Mouse (Mus musculus) embryonic facial prominence, embryonic 15.5 days (tissue): ENCODE results near the gene Ptpa. TPM values are rescaled to one million over a fixed set of nuclear protein-coding genes. Genes with fewer than 3 reads are reported as not detected.

Experiments
- ATAC-seq: fragments of 200-750 bp; cut with Nextera tagmentation; 2 replicates; pipeline ENCODE4 v1.8.0; 2017; ENCODE audit warnings: low read depth, moderate TSS enrichment; ENCODE audit not compliant: insufficient number of reproducible peaks, low FRiP score, low TSS enrichment
- H3K27ac ChIP-seq: fragments of 300-500 bp; sonication (generic); replicated peaks from 2 replicates; pipeline ENCODE4 v1.5.1; 2015; ENCODE audit warnings: mild to moderate bottlenecking, inconsistent platforms
- H3K27me3 ChIP-seq: fragments of 300-500 bp; sonication (generic); 2 replicates; pipeline ENCODE4 v1.6.1; 2015; ENCODE audit warnings: inconsistent platforms
- H3K36me3 ChIP-seq: fragments of 300-500 bp; sonication (generic); 2 replicates; pipeline ENCODE4 v1.6.1; 2015; ENCODE audit warnings: mild to moderate bottlenecking, inconsistent platforms
- H3K4me1 ChIP-seq: fragments of 300-500 bp; sonication (generic); 2 replicates; pipeline ENCODE4 v1.6.1; 2015; ENCODE audit warnings: inconsistent platforms
- H3K4me2 ChIP-seq: fragments of 300-500 bp; sonication (generic); replicated peaks from 2 replicates; pipeline ENCODE4 v1.6.1; 2015; ENCODE audit warnings: mild to moderate bottlenecking, inconsistent platforms
- H3K4me3 ChIP-seq: fragments of 300-500 bp; sonication (generic); replicated peaks from 2 replicates; pipeline ENCODE4 v1.5.1; 2015; ENCODE audit warnings: mild to moderate bottlenecking, inconsistent platforms
- H3K9ac ChIP-seq: fragments of 300-500 bp; sonication (generic); 2 replicates; pipeline ENCODE4 v1.6.1; 2015; ENCODE audit warnings: inconsistent platforms
- H3K9me3 ChIP-seq: fragments of 300-500 bp; sonication (generic); replicated peaks from 2 replicates; pipeline ENCODE4 v1.6.1; 2016; ENCODE audit warnings: inconsistent platforms
- WGBS: fragments of 180-500 bp; shearing (Covaris S2); methylation state at CpG from one replicate; pipeline ENCODE4 v1.1.7; 2015; 5-methylcytosine and 5-hydroxymethylcytosine counted together
- polyA plus RNA-seq: library from polyadenylated mRNA; unstranded; fragments of >200 nt; fragmentation: Nextera tagmentation; extraction: Ambion mirVana; gene quantifications from 2 replicates; pipeline ENCODE4 v1.2.1, GENCODE M21; 2015

Ptpa gene
- polyA plus RNA-seq, 1 experiment from 2014 or later, result 146 TPM

- H3K9ac ChIP-seq, result no peak overlapping the region
- H3K36me3 ChIP-seq, result peaks cover 84% of the 10 kb centered on the region
- no peak for ATAC-seq
- no peaks in the 10 kb centered on the region for H3K9me3 ChIP-seq
- no peak overlapping the region for H3K4me3 ChIP-seq
- 0 out of 2 replicates have a peak, but pooled peaks cover 4% of the 10 kb centered on the region for H3K4me1 ChIP-seq
- 77% methylated on average over 2 of the region's 2 CpGs for WGBS
- no peak overlapping the region for H3K27ac ChIP-seq
- H3K4me2 ChIP-seq, result no peak overlapping the region
- H3K27me3 ChIP-seq, result no peaks in the 10 kb centered on the region
Observed at GRCm38 (mm10) chr2:30402843-30403242, 13.0 kb upstream of the Ptpa start.

GRCm38 (mm10) chr2:30403870-30404269, 12.0 kb upstream of the Ptpa start:
- Histone ChIP-seq H3K27me3 (no peaks in the 10 kb centered on the region), H3K27ac (no peak overlapping the region), H3K9me3 (no peaks in the 10 kb centered on the region), H3K4me3 (no peak overlapping the region), H3K4me2 (no peak overlapping the region), H3K36me3 (peaks cover 86% of the 10 kb centered on the region), H3K9ac (no peak overlapping the region), H3K4me1 (0 out of 2 replicates have a peak, but pooled peaks cover 4% of the 10 kb centered on the region)
- ATAC-seq, result no peak
- 92% methylated on average over 1 of the region's 1 CpGs for WGBS

DNA sequence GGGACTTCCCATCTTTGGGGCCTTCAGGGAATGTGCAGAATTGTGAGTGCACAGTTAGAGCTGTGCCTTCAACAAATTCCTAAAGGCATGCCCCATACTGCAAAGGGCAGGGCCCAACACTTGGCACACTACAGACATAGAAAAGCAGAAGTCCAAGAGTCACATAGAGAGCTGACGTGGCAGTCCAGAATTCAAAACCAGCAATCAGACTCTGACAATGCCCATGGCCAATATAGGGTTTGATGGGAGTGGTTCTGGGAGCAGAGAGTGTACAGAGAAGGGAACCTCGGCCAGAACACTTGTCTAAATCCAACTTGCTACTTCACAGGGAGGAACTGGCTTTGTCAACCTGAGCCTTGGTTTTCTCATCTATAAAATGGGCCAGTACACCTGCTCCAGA, 8.6 kb upstream of the Ptpa start:
- Histone ChIP-seq H3K27ac (no peak overlapping the region), H3K4me1 (no peaks in the 10 kb centered on the region), H3K36me3 (peaks cover 63% of the 10 kb centered on the region), H3K4me2 (no peak overlapping the region), H3K27me3 (no peaks in the 10 kb centered on the region), H3K4me3 (no peak overlapping the region), H3K9me3 (no peaks in the 10 kb centered on the region), H3K9ac (no peak overlapping the region)
- no peak for ATAC-seq
- 79% methylated on average over 2 of the region's 2 CpGs for WGBS

- 91% methylated on average over 10 of the region's 10 CpGs for WGBS
Observed at GRCm38 (mm10) chr2:30407778-30408177, 8.1 kb upstream of the Ptpa start.

DNA sequence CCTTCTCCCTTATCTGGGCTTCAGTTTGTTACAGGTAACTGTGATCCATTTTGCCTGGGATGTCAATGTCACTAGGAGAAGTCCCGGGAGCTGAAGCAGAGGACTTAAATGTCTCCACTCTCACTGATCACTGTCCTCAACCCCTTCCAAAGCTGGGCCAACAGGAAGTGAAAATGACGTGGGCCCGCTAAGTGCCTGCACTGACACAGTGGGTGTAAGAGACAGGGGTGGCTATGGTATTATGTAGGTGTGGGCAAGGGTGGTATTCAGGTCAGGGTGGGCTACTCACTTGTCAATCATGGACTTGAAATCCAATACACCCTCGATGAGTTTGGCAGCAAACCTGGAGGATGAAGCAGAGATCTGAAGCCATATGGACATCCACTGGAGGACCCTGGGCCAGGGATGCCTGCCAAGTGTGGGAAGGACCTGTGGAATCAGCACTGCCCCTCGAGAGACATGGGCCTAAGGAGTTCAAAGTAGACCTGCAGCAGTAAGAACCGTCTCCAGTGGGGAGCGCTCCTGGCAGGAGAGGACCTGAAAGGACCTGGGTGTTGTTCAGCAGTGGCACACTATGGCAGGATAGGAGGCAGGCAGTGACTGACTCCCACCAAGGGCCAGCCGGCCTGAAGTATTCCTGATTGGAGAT, 7.3 kb upstream of the Ptpa start:
- Histone ChIP-seq H3K4me2 (no peak overlapping the region), H3K9ac (no peak overlapping the region), H3K9me3 (no peaks in the 10 kb centered on the region), H3K4me3 (no peak overlapping the region), H3K4me1 (peaks cover 2% of the 10 kb centered on the region), H3K27ac (no peak overlapping the region), H3K27me3 (no peaks in the 10 kb centered on the region), H3K36me3 (peaks cover 51% of the 10 kb centered on the region)
- ATAC-seq, result no peak
- 80% methylated on average over 8 of the region's 8 CpGs for WGBS

More at GRCm38 (mm10) chr2:30407778-30408177, 8.1 kb upstream of the Ptpa start:
- Histone ChIP-seq H3K27ac (no peak overlapping the region), H3K9ac (no peak overlapping the region), H3K4me2 (no peak overlapping the region), H3K4me1 (no peaks in the 10 kb centered on the region), H3K9me3 (no peaks in the 10 kb centered on the region), H3K36me3 (peaks cover 59% of the 10 kb centered on the region), H3K4me3 (no peak overlapping the region), H3K27me3 (no peaks in the 10 kb centered on the region)
- ATAC-seq, result no peak

DNA sequence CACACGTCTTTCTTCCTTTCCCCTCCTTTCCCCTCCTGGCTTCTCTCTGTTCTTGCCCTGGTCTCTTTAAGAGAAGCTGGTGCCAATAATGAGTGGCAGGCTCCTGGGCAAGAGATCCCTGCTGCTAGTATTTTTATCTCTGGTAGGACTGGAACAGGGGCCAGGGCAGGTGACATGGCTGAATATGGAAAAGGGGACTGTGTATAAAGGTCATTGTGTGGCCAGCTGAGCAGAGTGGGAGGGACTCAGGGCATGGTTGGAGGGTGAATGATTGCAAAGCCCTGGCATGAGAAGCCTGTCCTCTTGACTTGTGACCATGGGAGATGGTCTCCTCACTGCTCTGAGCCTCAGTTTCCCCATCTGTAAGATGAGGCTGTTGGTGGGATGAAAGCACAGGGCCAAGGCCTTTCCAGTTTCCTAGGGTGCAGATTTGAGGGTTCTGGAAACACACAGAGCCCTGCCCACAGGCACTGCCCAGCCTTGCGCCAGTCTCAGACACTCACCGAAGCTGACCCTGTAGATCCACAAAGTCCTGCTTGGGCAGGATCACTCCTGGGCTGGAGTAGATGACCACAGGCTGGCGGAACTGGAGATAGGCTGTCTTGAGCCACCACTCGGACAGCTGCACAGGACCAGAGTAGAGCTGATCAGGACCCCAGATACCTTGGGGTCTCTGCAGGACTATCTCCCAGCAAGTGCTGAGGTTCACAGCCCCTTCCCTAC, 6.2 kb upstream of the Ptpa start:
- peaks cover 12% of the 10 kb centered on the region for H3K4me1 ChIP-seq
- no peak overlapping the region for H3K9ac ChIP-seq
- H3K36me3 ChIP-seq, result peaks cover 43% of the 10 kb centered on the region

GRCm38 (mm10) chr2:30413038-30413973, 2.5 kb upstream of the Ptpa start:
- Histone ChIP-seq H3K4me3 (0 out of 2 replicates have a peak overlapping the region, but pooled peaks have one; percentile 2), H3K4me2 (no peak overlapping the region), H3K9ac (no peak overlapping the region)

More for the DNA sequence above, 6.2 kb upstream of the Ptpa start:
- H3K4me3 ChIP-seq, result no peak overlapping the region
- no peaks in the 10 kb centered on the region for H3K9me3 ChIP-seq
- H3K27ac ChIP-seq, result no peak overlapping the region
- no peak overlapping the region for H3K4me2 ChIP-seq
- no peak for ATAC-seq
- no peaks in the 10 kb centered on the region for H3K27me3 ChIP-seq
- 86% methylated on average over 5 of the region's 5 CpGs for WGBS

GRCm38 (mm10) chr2:30414101-30414500, 1.7 kb upstream of the Ptpa start:
- H3K9me3 ChIP-seq, result no peaks in the 10 kb centered on the region
- H3K4me1 ChIP-seq, result peaks cover 37% of the 10 kb centered on the region
- no peak overlapping the region for H3K9ac ChIP-seq
- H3K4me2 ChIP-seq, result peak overlapping the region; percentile 82; the same call in 1 of the 2 replicates
- ATAC-seq, result no peak
- H3K27me3 ChIP-seq, result no peaks in the 10 kb centered on the region
- 0 out of 2 replicates have a peak overlapping the region, but pooled peaks have one; percentile 2 for H3K4me3 ChIP-seq
- peaks cover 8% of the 10 kb centered on the region; the same call in 1 of the 2 replicates for H3K36me3 ChIP-seq
- WGBS, result 78% methylated on average over 4 of the region's 4 CpGs
- H3K27ac ChIP-seq, result 0 out of 2 replicates have a peak overlapping the region, but pooled peaks have one; percentile 4

More at GRCm38 (mm10) chr2:30413038-30413973, 2.5 kb upstream of the Ptpa start:
- peaks cover 29% of the 10 kb centered on the region for H3K4me1 ChIP-seq
- H3K9me3 ChIP-seq, result no peaks in the 10 kb centered on the region
- peaks cover 10% of the 10 kb centered on the region for H3K36me3 ChIP-seq
- no peak for ATAC-seq
- 0 out of 2 replicates have a peak overlapping the region, but pooled peaks have one; percentile 4 for H3K27ac ChIP-seq
- no peaks in the 10 kb centered on the region for H3K27me3 ChIP-seq
- WGBS, result 72% methylated on average over 16 of the region's 16 CpGs

GRCm38 (mm10) chr2:30414681-30415080, 1.2 kb upstream of the Ptpa start:
- H3K4me3 ChIP-seq, result peak overlapping the region; percentile 89
- WGBS, result 47% methylated on average over 5 of the region's 5 CpGs
- peak overlapping the region; percentile 82 for H3K4me2 ChIP-seq
- peaks cover 5% of the 10 kb centered on the region; the same call in 1 of the 2 replicates for H3K36me3 ChIP-seq
- ATAC-seq, result no peak
- no peak overlapping the region for H3K27ac ChIP-seq
- no peaks in the 10 kb centered on the region for H3K9me3 ChIP-seq
- H3K4me1 ChIP-seq, result peaks cover 41% of the 10 kb centered on the region
- H3K9ac ChIP-seq, result no peak overlapping the region
- no peaks in the 10 kb centered on the region for H3K27me3 ChIP-seq

GRCm38 (mm10) chr2:30415157-30415935, 493 bp upstream of the Ptpa start, which contains the start of gene Crat:
Crat (minus strand) TSS chr2:30415813.
- H3K9ac ChIP-seq, result peak within 1 kb of the TSS; percentile 88
- H3K27me3 ChIP-seq, result no peaks in the 10 kb centered on the region
- peak within 1 kb of the TSS; percentile 82 for H3K4me2 ChIP-seq
- under 1% methylated on average over 58 of the region's 58 CpGs for WGBS
- H3K4me1 ChIP-seq, result peaks cover 41% of the 10 kb centered on the region
- peaks cover 5% of the 10 kb centered on the region; the same call in 1 of the 2 replicates for H3K36me3 ChIP-seq
- H3K9me3 ChIP-seq, result no peaks in the 10 kb centered on the region
- peak; percentile 90 for ATAC-seq
- H3K27ac ChIP-seq, result peak within 1 kb of the TSS; percentile 98
- peak within 1 kb of the TSS; percentile 89 for H3K4me3 ChIP-seq
